Mouse (Mus musculus) liver, adult (tissue): ENCODE measurements around the gene Actr2.

Experiments used
- GATA4 ChIP-seq: IDR thresholded peaks from 2 replicates; pipeline ENCODE4 v1.6.1; 2014; ENCODE audit warnings: mild to moderate bottlenecking, low read length; ENCODE audit not compliant: insufficient replicate concordance

Gene Actr2

GRCm38 (mm10) chr11:20066106-20066505 is 46.6 kb downstream of the Actr2 start:
- no peak for TF ChIP-seq GATA4

DNA sequence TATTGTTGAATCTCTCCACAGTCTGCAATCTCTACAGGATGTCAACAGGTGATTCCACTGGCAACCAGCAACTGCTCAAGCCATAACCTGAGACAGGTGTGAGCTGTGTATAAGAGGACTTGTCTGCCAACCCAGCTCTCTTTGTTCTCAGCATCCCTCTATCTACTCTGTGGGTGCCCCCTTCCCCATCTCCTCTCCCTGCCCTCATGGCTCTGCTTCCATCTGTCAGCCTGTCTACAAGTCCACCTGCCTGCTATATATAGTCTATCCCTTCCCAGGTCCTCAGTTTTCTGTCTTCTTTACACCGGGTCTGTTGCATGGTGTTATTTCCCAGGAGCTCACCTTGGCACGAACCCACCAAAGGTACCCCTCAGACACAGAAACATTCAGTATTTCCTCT is 47.8 kb downstream of the Actr2 start:
- no peak for TF ChIP-seq GATA4

DNA sequence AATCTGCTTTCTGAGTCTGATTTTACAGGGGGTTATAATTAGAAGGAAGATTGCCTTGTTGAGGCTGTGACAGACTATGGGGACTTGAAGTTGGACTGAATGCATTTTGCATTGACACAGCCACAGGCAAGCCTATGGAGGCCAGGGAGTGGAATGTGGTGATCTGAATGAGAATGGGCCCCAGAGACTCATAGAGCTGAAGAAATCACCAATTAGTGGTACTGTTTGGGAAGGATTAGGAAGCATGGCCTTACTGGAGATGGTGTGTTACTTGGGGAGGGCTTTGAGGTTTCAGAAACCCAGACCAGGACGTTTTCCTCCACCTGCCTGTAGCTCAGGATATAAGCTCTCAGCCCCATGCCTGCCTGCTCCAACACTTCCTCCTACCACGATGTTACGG is 53.0 kb downstream of the Actr2 start:
- no peak for TF ChIP-seq GATA4

DNA sequence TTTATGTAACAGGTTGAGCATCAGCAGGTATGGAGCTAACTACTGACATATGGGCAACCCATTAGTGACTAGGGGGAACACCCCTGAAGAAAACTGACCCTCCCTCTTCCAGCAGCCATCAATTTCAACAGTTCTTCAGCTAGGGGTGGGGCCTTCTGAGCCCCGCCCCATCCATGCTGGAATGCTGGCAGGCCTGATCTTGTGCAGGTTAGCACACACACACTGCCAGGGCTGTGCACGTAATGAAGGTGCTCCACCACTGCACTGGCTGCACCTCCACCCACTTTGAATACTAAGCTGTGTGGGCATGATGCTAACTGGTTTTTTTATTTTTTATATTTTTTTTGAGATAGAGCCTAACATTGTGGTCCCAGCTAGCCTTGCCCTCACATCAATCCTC is 55.3 kb downstream of the Actr2 start:
- TF ChIP-seq GATA4, result no peak

DNA sequence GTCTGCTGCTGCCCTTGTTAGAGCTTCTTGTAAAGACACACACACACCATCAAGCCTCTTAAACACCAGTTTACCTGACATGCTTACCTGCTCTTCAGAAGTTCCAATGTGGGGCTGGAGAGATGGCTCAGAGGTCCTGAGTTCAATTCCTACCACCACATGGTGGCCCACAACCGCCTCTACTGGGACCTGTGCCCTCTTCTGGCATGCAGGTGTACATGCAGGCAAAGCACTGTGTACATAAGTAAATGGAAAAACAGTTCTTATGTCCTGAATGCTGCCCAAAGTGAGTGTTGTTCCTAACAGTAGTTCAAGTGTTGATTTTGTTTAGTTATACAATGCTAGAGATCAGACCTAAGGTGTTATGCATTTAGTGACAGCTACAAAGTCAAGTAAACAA is 56.5 kb downstream of the Actr2 start:
- no peak for TF ChIP-seq GATA4

DNA sequence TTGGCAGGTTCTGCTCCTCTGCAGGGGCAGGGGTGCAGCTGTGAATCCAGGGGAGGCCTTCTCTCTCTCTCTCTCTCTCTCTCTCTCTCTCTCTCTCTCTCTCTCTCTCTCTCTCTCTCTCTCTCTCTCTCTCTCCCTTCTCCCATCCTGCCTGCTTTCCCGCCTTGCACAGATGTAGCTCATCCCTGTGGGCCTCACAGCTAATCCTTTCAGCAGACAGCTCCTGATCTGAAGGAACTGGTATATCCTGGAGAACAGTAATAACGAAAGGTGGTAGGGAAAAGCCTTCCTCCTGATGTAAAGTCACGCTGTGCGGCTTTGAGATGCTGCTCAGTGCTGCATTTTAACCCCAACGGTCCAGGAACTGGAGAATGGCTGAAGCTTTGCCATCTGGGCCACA is 58.1 kb downstream of the Actr2 start:
- no peak for TF ChIP-seq GATA4

DNA sequence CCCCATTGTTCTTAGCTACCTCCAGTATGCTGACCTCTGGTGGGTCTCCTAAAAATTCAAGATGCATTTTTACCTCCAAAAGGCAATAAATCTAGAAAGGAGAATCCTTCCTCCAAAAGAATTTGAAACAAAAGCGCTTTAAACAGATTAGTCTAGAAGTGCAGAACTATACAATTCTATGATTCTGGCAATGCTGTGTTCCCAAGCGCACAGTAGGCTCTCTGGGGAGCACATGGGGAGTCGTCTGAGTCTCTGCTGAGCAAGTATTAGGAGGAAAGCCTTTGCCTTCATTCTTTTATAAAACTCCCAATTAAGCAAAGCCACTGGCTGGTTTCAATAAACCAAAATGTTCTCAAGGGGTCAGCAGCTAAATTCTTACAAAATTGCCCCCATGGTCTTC is 58.8 kb downstream of the Actr2 start:
- TF ChIP-seq GATA4, result no peak

DNA sequence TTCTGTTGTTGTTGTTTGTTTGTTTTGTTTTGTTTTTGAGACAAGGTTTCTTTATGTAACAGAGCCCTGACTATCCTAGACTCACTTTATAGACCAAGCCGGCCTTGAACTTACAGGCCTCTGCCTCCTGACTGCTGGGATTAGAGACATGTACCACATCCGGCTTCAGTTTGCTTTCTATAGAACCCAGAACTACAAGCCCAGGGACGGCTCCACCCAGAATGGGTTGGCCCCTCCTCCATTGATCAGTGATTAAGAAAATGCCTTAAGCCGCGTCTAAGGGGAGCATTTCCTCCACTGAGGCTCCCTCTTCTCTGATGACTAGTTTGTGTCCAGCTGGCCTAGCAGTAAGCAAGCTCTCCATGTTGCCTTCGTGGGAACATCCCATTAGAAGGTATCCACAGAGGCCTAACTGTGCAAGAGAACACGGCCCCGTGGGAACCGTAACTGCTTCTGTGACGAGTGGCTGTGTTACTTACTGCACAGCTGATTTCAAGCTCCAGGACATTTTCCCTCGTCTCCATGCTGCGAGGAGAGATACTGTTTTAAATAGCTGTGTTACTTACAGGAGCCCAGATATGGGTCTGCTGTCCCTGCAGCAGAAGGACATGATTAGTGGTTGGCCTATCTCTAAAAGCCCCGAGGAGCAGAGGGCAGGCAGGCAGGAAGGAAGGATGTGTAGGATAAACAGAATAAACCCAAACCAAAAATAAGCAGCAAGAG is 59.7 kb downstream of the Actr2 start:
- no peak for TF ChIP-seq GATA4

- no peak for TF ChIP-seq GATA4
Measured at GRCm38 (mm10) chr11:20045586-20045985, 67.1 kb downstream of the Actr2 start.

DNA sequence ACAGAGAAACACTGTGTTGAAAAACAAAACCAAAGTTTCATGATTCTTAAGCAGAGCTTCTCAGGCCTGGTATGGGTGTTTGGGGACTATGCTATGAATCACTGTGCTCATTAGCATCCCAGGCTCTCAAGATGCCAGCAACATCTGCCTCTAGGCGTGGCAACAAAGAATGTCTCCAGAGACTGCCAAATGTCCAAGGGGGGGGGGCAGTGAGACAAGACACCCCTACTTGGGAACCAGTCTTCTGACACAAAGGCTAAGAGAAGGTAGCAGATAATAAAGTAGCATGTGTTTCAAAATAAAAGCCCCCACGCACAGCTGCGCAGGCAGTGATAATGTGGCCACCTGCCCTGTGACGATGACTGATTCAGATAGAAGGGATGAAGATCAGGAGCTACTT is 69.5 kb downstream of the Actr2 start:
- TF ChIP-seq GATA4, result no peak

GRCm38 (mm10) chr11:20042106-20042505 is 70.6 kb downstream of the Actr2 start:
- TF ChIP-seq GATA4, result no peak

- TF ChIP-seq GATA4, result no peak
Measured at GRCm38 (mm10) chr11:20041164-20041920, 71.4 kb downstream of the Actr2 start.

GRCm38 (mm10) chr11:20038723-20039122 is 74.0 kb downstream of the Actr2 start:
- no peak for TF ChIP-seq GATA4

GRCm38 (mm10) chr11:20037739-20038138 is 75.0 kb downstream of the Actr2 start:
- TF ChIP-seq GATA4, result no peak

- no peak for TF ChIP-seq GATA4
Measured at GRCm38 (mm10) chr11:20035972-20036371, 76.7 kb downstream of the Actr2 start.

GRCm38 (mm10) chr11:20035343-20035928 is 77.3 kb downstream of the Actr2 start:
- TF ChIP-seq GATA4, result no peak
